Mouse (Mus musculus) urinary bladder, postnatal 36 days (tissue): Measurements from ENCODE around the gene Slc25a53.
"Not testable (repeated sequence)": the region's sequence is repeated elsewhere in the genome, so short reads cannot be mapped to it uniquely, and the experiment has no call there.

Source experiments
- DNase-seq, 2 experiments: peaks; one replicate each; pipeline ENCODE4 v3.0.0; 2022; ENCODE audit warnings: low spot score in 2 of 2, mixed read lengths in 1 of 2

The Slc25a53 gene

GRCm38 (mm10) chrX:137038000-137038483 lies at the start of gene Slc25a53:
Gene Slc25a53, minus strand, starts transcription at chrX:137038302.
- DNase-seq = peak; percentile 69 to 80

- DNase-seq = no peak
These were observed 25.1 kb upstream of the Slc25a53 start for GRCm38 (mm10) chrX:137063202-137063601.

GRCm38 (mm10) chrX:137049425-137050225 lies 11.5 kb upstream of the Slc25a53 start, which contains the start of gene Fam199x:
Gene Fam199x, plus strand, starts transcription at chrX:137049594.
- DNase-seq = peak; percentile 56 to 79

GRCm38 (mm10) chrX:137049060-137049424 lies 10.9 kb upstream of the Slc25a53 start:
- DNase-seq = no peak

GRCm38 (mm10) chrX:137038502-137038901 lies 400 bp upstream of the Slc25a53 start:
- DNase-seq = no peak

GRCm38 (mm10) chrX:137037470-137037999 lies 567 bp downstream of the Slc25a53 start:
- DNase-seq = no peak

GRCm38 (mm10) chrX:137034322-137034721 lies 3.8 kb downstream of the Slc25a53 start:
- no peak for DNase-seq

GRCm38 (mm10) chrX:137031726-137032125 lies 6.4 kb downstream of the Slc25a53 start:
- DNase-seq = no peak

- DNase-seq = no peak
These were observed 7.2 kb downstream of the Slc25a53 start for GRCm38 (mm10) chrX:137030916-137031315.

GRCm38 (mm10) chrX:137019310-137019709 lies 18.8 kb downstream of the Slc25a53 start:
- peak; percentile 22 to 46 for DNase-seq

GRCm38 (mm10) chrX:137017668-137018067 lies 20.4 kb downstream of the Slc25a53 start:
- no peak for DNase-seq

- DNase-seq = peak in 1 of 2 experiments; percentile 22
These were observed 22.9 kb downstream of the Slc25a53 start for GRCm38 (mm10) chrX:137015099-137015709.

GRCm38 (mm10) chrX:136996256-136996655 lies 41.8 kb downstream of the Slc25a53 start:
- no peak for DNase-seq

- DNase-seq = no peak
These were observed 44.5 kb downstream of the Slc25a53 start for GRCm38 (mm10) chrX:136993641-136994040.

GRCm38 (mm10) chrX:136992978-136993547 lies 45.0 kb downstream of the Slc25a53 start, which contains the start of gene Zcchc18:
Gene Zcchc18, plus strand, starts transcription at chrX:136993155.
- DNase-seq = peak in 1 of 2 experiments; percentile 5

GRCm38 (mm10) chrX:136992191-136992965 lies 45.7 kb downstream of the Slc25a53 start:
- DNase-seq = no peak

- DNase-seq = no peak
These were observed 46.8 kb downstream of the Slc25a53 start for GRCm38 (mm10) chrX:136991274-136991673.

GRCm38 (mm10) chrX:136986039-136986438 lies 52.1 kb downstream of the Slc25a53 start:
- DNase-seq = no peak

GRCm38 (mm10) chrX:136978616-136979015 lies 59.5 kb downstream of the Slc25a53 start:
- DNase-seq = no peak

GRCm38 (mm10) chrX:136976424-136977084 lies 61.5 kb downstream of the Slc25a53 start, which contains the start of the genes Tmsb15l and Tmsb15b1:
Gene Tmsb15l, minus strand, starts transcription at chrX:136976869.
Gene Tmsb15b1, minus strand, starts transcription at chrX:136976874.
- peak; percentile 1 to 14 for DNase-seq

GRCm38 (mm10) chrX:136975397-136975796 lies 62.7 kb downstream of the Slc25a53 start, which contains the start of gene Tmsb15b2:
Gene Tmsb15b2, minus strand, starts transcription at chrX:136975497.
- not testable (repeated sequence) for DNase-seq
